Mouse (Mus musculus): ENCODE results near the gene Alg9. TPM values are rescaled to one million over a fixed set of nuclear protein-coding genes. Genes with fewer than 3 reads are reported as not detected.
"Not testable (repeated sequence)": the region's sequence is repeated elsewhere in the genome, so short reads cannot be mapped to it uniquely, and the experiment has no call there.

Gene Alg9
- polyA plus RNA-seq, 1 experiment from 2014 or later = 17.2 TPM

- DNase-seq (ENCODE audit: low spot score) = peak; percentile 64
Measured at GRCm38 (mm10) chr9:50815666-50816065, 40.8 kb downstream of the Alg9 start.

- DNase-seq (ENCODE audit: low spot score) = no peak
Measured at GRCm38 (mm10) chr9:50816512-50816911, 41.7 kb downstream of the Alg9 start.

DNA sequence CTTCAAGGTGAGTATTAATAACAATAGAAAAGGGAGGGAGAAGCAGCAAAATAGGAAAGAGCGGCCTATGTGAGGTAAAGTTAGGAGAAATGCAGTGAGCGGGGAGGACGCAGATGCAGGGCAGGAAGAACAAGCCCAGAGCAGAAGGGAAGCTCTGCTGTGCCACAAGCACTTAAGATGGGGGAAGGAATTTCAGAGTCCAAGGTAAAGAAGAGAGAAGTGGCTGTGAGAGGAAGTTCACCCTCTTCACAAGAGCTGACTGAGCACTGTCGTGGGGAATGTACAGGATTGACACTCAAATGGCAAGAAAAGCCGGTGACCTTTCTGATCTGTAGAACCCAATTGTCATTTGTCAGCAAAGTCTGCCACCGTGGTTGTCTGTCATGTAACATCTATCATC is 43.2 kb downstream of the Alg9 start:
- DNase-seq (ENCODE audit: low spot score) = no peak

GRCm38 (mm10) chr9:50819716-50820115 is 44.9 kb downstream of the Alg9 start:
- no peak for DNase-seq (ENCODE audit: low spot score)

DNA sequence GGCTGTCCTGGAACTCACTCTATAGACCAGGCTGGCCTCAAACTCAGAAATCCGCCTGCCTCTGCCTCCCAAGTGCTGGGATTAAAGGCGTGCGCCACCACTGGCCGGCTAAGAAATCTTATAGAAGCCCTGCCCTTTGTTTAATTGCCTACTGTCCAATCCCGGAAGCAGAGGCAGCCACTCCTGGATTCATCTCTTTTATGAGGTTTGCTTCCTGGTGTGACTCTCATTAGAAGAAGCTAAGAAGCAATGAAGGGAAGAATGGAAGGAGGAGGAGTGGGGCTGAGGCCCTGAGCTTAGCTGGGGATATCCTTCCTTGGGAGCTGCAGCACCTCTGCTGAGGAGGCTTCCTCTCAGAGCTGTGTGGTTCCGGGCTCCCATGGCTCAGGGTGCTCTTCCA is 46.8 kb downstream of the Alg9 start:
- no peak for DNase-seq (ENCODE audit: low spot score)

DNA sequence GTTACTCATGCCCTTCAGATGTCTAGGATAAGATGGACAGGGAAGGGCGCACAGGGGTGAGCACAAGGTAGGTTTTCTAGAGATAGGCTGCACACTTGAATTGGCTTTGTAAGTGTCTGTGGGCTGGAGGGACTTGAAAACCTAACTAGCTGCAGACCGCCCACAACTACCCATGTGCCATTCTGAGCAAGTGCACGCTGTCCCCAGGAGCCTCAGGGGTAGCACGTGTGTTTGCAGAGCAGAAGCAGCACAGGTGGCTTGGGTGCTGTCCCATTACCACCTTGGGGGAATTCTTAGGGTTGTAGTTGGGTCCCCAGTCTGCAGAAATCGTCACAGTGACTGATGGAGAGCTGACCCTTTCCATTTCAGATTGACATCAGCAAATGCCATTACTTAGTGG is 47.4 kb downstream of the Alg9 start:
- DNase-seq (ENCODE audit: low spot score) = no peak

DNA sequence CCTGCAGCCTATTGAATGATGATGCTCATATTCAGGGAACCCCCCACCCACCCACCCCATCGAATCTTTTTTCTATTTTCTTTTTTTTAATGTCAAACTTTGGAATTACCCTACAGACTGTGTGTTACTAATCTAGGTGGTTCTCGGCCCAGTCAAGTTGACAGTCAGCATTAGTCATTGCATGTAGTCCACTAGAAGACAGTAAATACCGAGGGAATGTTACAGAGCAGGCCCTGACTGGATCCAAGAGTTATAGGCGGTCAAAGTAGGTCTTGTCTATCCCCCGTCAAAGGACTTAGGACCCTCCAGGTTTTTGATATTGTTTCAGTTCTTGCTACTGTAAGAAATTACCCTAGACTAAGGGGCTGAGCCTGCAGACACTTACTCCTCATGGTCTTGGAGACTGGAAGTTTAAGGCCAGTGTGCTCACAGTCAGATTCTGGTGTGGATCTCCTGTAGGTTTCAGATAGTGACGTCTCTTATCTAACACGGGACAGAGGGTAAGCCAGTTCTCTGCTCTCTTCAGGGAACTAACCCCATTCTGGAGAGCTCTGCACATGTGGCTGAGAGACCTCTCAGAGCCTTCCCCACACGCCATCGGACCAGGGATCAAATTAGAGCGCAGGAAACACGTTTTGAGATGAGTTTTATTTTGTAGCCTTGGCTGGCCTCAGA is 49.1 kb downstream of the Alg9 start:
- DNase-seq (ENCODE audit: low spot score) = no peak

GRCm38 (mm10) chr9:50831514-50831913 is 56.7 kb downstream of the Alg9 start:
- no peak for DNase-seq (ENCODE audit: low spot score)

GRCm38 (mm10) chr9:50832162-50832561 is 57.3 kb downstream of the Alg9 start:
- no peak for DNase-seq (ENCODE audit: low spot score)

GRCm38 (mm10) chr9:50832582-50832981 is 57.8 kb downstream of the Alg9 start:
- DNase-seq (ENCODE audit: low spot score) = not testable (repeated sequence)

DNA sequence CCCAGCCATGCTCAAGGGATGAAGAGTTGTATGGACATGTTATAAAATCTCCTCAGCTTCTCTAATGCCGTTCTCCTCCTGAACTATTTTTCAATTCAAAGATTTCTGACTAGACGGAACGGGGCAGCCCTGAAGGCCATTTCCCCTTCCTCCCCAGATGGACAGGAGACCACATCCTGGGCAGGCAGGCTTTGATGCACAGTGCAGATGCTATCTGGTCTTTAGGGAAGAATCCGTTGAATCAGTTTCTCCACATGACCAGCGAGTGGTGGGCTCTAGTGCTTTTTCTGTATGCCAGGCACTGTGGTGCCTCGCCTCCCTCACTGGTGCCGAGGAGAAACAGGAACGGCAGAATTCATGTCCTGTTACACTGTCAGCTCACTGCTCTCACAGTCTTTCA is 59.0 kb downstream of the Alg9 start:
- DNase-seq (ENCODE audit: low spot score) = no peak

DNA sequence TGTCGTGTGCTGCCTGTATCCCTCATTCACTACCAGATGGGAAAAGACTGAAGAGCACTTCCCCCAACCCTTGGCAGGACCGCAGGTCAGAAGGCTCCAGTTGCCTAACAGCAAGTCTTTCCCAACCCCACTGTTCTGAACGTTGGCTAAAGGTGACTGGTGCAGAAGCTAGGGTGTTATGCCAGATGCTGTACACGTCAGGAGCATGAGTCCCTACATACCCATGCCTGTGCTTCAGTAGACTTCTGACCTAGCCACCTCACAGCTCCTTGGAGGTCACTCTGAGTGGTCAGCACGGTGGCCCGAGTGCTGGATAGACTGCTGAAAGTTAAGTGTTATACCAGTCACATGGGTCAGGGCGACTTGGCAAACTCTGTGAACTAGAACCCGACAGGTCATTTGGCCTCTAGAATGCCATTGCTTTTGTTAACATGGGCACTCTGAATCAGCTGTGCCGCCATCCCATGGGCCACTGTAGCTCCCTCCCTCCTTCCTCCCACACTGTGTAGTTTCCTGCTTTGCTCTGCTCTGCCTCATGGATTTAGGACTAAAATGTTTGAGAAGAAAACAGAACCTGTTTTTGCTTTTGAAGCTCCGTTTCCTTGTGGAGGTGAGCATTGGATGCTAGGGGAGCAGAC is 60.4 kb downstream of the Alg9 start:
- DNase-seq (ENCODE audit: low spot score) = no peak

DNA sequence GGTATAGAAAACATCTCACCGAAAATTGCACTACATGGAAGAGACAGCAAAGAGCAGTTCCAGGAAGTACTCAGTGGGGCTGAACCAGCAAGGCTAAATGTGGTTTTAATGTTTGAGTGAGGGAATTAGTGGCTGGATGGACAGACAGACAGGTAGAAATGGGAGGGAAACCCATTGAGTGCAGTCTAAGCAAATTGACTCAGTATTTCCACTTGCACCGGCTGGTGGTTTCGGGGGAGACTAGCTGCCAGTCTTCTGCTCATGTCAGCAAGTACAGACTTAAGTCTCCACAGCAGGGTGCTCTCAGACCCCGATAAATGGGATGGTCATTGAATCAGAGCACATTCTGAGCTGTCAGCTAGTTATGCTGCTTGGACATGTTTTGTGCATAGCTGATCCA is 61.3 kb downstream of the Alg9 start:
- DNase-seq (ENCODE audit: low spot score) = no peak

GRCm38 (mm10) chr9:50841079-50841789 is 66.4 kb downstream of the Alg9 start:
- DNase-seq (ENCODE audit: low spot score) = peak; percentile 50

DNA sequence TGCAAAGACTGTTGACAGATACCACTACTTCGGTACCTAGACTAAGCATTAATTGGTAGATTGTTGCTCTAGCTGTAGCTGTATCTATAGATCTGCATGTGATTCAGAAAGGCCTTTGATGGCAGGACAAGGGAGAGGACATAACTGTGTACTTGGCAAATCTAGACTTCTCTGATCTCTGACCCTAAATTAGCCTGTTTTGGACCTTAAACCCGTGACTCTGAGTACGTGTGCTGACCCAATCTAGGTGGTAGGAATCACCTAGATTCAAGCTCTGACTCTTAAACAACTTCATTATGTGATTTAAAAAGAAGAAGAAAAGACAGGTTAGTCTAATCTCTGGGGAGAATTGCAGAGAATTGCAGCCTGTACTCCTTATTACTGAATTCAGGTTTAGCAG is 70.3 kb downstream of the Alg9 start, which contains the start of gene Ppp2r1b:
Gene Ppp2r1b, plus strand, starts transcription at position 221 of the 400 bp plus-strand sequence.
- no peak for DNase-seq (ENCODE audit: low spot score)

DNA sequence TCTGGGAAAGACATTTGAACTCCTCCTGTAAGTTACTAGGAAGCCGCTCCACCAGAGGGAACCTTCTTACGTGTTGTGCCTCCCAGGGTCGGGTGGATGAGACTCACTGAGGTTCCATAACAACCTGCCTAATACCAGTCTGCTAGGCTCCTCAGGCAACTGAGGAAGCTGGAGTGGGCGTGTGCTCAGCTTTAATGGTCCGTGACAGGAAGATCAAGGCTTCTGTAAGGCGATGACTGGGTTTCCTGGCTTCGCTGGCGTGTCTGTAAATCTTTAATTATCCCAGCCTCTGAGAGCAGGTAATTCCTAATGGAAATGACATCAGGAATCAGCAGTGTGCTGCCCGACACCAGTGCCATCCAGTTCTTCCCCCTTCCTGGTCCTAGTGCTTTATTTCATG is 70.7 kb downstream of the Alg9 start:
- no peak for DNase-seq (ENCODE audit: low spot score)

DNA sequence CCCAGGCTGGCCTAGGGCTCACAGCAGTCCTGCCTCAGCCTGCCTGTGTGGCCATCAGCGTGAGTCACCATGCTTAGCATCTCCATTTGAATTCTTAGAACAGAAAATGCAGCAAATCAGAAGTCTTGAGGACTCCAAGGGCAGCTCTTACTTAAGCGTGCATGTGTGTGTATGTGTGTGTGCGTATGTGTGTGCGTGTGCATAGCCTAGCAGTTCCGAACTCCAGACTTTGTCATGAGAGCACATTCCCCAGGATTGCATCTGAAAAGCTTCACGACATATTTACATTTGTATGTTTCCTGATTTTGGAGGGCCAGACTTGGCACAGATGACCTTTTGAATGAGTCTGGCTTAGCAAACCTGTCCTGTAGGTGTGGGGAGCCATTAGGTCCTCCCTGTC is 72.3 kb downstream of the Alg9 start:
- no peak for DNase-seq (ENCODE audit: low spot score)

DNA sequence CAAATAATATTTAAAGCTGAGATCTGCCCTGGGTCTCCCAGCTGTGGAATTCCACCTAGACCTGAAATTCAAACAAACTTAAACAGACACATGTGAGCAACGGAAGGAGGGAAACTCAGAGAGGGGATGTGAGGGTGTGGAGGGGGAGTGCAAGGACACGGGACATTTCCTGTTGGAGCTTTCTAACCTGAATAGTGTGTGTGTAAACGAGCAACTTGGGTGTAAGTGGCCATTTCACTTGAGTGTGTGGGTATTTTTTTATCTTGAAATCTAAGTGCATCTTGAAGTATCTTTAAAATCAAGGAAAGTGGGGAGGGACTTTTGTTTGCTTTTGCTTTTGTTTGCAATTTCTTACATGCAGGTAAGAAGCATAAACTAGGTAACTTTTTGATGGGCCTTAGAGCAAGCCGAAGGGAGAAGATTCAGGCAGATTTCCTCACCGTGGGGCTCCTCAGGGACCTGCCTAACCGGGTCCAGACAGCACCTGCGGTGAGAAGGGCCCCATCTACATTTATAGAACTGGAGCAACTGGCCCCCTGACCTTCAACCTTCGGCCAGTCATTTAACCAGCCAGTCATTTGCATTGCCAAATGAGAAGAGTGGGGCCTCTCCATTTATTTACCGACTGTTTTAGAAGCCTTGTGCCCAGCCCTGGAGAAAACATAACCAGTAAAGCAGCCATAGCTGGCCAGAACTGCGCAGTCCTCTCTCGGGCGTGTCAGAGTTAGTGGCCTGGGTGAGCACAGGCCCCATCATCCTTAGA is 73.0 kb downstream of the Alg9 start:
- no peak for DNase-seq (ENCODE audit: low spot score)

GRCm38 (mm10) chr9:50848821-50849220 is 74.0 kb downstream of the Alg9 start:
- no peak for DNase-seq (ENCODE audit: low spot score)

GRCm38 (mm10) chr9:50849249-50849648 is 74.4 kb downstream of the Alg9 start:
- peak; percentile 84 for DNase-seq (ENCODE audit: low spot score)

DNA sequence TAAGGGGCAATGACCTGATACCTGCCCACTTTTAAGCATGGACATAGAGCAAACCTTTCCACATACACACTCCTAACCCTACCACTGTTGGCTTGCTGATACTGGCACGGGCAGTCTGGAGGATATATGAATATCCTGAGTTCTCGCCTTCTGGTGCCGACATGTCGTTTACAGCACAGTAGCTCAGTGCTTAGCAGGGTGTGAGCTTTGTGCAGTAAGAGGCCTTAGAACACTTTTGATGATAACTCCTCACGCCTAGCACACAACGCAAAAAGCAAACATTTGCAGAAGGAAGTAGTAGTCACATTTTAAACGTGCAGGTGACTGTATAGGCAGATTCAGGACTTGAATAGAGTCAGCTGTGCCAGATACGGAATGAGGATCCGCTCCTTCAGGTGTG is 74.9 kb downstream of the Alg9 start:
- no peak for DNase-seq (ENCODE audit: low spot score)

DNA sequence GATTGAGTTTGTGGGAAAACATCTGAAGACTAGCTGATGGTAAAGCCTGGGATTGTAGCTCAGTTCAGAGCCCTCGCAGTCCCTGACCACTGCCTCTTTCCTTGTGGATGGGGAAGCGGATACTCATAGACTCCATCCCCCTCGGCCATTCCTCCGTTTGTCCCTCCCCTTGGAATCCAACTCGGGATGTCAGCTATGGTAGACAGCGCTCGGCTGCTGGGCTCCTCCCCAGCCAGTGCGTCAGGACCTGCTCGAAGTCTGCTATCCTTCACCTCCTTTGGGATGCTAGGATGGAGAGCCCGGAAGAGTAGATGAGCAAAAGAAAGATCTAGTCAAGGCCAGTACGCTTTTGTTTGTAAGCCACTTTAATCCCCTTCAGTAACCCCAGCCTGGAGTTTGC is 75.5 kb downstream of the Alg9 start:
- DNase-seq (ENCODE audit: low spot score) = no peak

All from thymus, postnatal 0 days (tissue).